22 mouse cellular contexts compared by ENCODE assay signal in genomic region chr14:23357529-23358278, GRCm38 (mm10).
DNase-seq lines count a peak whose midpoint lies in the region; ATAC-seq lines count a peak whose summit lies in the region.
"Had no signal": no experiment of that assay in that cellular context is flagged by ENCODE, and none has a peak within 500 bp of the region (broad histone marks: within the 10 kb centered on the region; RNA-seq: fewer than 3 reads in every experiment).

No protein-coding gene starts in this region.

- H3K9ac ChIP-seq in embryonic facial prominence, embryonic 14.5 days (ENCODE audit: low read depth, low read length), result no peak overlapping the region
- H3K9ac ChIP-seq in limb, embryonic 12.5 days (replicated peaks), result no peak overlapping the region
- H3K9ac ChIP-seq in limb, embryonic 13.5 days, result no peak overlapping the region
- H3K9ac ChIP-seq: embryonic facial prominence, embryonic 15.5 days; forebrain, postnatal 0 days; hindbrain, embryonic 12.5 days; hindbrain, embryonic 15.5 days had no signal

- peak; percentile 47 for DNase-seq in embryonic facial prominence, embryonic 14.5 days (ENCODE audit: low spot score)
- no peak for DNase-seq in embryonic facial prominence, embryonic 10.5 days (ENCODE audit: low spot score)
- no peak for DNase-seq in limb, embryonic 10.5 days (ENCODE audit: low spot score)
- no peak for DNase-seq in thymus, postnatal 25 days
- DNase-seq: adrenal gland, adult 8-10 months; adrenal gland, postnatal 25 days; cerebellum, adult 11-12 months; cerebellum, adult 8-10 months; cerebellum, postnatal 10 days; cerebellum, postnatal 36 days; embryo, embryonic 11 days; forebrain, postnatal 0 days; gastrocnemius, postnatal 25 days; heart, adult 2 months had no signal

- no peaks in the 10 kb centered on the region for H3K9me3 ChIP-seq in embryonic facial prominence, embryonic 14.5 days (ENCODE audit: control insufficient read depth, low read length)
- no peaks in the 10 kb centered on the region for H3K9me3 ChIP-seq in embryonic facial prominence, embryonic 10.5 days
- no peaks in the 10 kb centered on the region for H3K9me3 ChIP-seq in limb, embryonic 12.5 days
- no peaks in the 10 kb centered on the region for H3K9me3 ChIP-seq in limb, embryonic 10.5 days (replicated peaks)
- H3K9me3 ChIP-seq in limb, embryonic 13.5 days, result no peaks in the 10 kb centered on the region
- H3K9me3 ChIP-seq: embryonic facial prominence, embryonic 15.5 days; hindbrain, embryonic 12.5 days; hindbrain, embryonic 15.5 days had no signal

- H3K4me1 ChIP-seq in embryonic facial prominence, embryonic 14.5 days (ENCODE audit: control insufficient read depth, insufficient read depth, low read length), result no peaks in the 10 kb centered on the region
- H3K4me1 ChIP-seq in embryonic facial prominence, embryonic 10.5 days, result peaks cover 4% of the 10 kb centered on the region; the same call in 1 of the 2 replicates
- H3K4me1 ChIP-seq in limb, embryonic 12.5 days (replicated peaks), result peaks cover 11% of the 10 kb centered on the region
- peaks cover 8% of the 10 kb centered on the region for H3K4me1 ChIP-seq in limb, embryonic 10.5 days
- peaks cover 26% of the 10 kb centered on the region for H3K4me1 ChIP-seq in limb, embryonic 13.5 days
- H3K4me1 ChIP-seq: hindbrain, embryonic 15.5 days had no signal

- H3K4me2 ChIP-seq in embryonic facial prominence, embryonic 14.5 days (ENCODE audit: low read depth, low read length), result no peak overlapping the region
- no peak overlapping the region for H3K4me2 ChIP-seq in limb, embryonic 12.5 days
- H3K4me2 ChIP-seq in limb, embryonic 13.5 days (replicated peaks), result no peak overlapping the region
- H3K4me2 ChIP-seq: embryonic facial prominence, embryonic 15.5 days; heart, embryonic 11.5 days; hindbrain, embryonic 12.5 days; hindbrain, embryonic 15.5 days had no signal

- no peak for ATAC-seq in embryonic facial prominence, embryonic 14.5 days (ENCODE audit: low read depth)
- peak; percentile 56; the same call in 1 of the 2 replicates for ATAC-seq in limb, embryonic 12.5 days (ENCODE audit: insufficient number of reproducible peaks, insufficient read depth, low FRiP score, low TSS enrichment, low read depth)
- ATAC-seq in limb, embryonic 13.5 days (ENCODE audit: low FRiP score, low read depth), result peak; percentile 72; the same call in 1 of the 2 replicates
- ATAC-seq: activated CD4-positive, CD25-positive, alpha-beta regulatory T cell, adult 4 months; forebrain, embryonic 14.5 days; forebrain, postnatal 0 days had no signal

- no peak overlapping the region for H3K27ac ChIP-seq in embryonic facial prominence, embryonic 14.5 days (replicated peaks; ENCODE audit: low read depth, low read length)
- H3K27ac ChIP-seq in embryonic facial prominence, embryonic 10.5 days (replicated peaks), result no peak overlapping the region
- peak overlapping the region; percentile 60 for H3K27ac ChIP-seq in limb, embryonic 12.5 days
- no peak overlapping the region for H3K27ac ChIP-seq in limb, embryonic 10.5 days
- H3K27ac ChIP-seq in limb, embryonic 13.5 days, result peak overlapping the region; percentile 44; the same call in 1 of the 2 replicates
- H3K27ac ChIP-seq: embryonic facial prominence, embryonic 15.5 days; heart, adult 2 months; hindbrain, embryonic 12.5 days; hindbrain, embryonic 15.5 days had no signal

- H3K36me3 ChIP-seq in embryonic facial prominence, embryonic 14.5 days (ENCODE audit: control insufficient read depth, insufficient read depth, low read length), result no peaks in the 10 kb centered on the region
- H3K36me3 ChIP-seq in embryonic facial prominence, embryonic 10.5 days (replicated peaks), result no peaks in the 10 kb centered on the region
- H3K36me3 ChIP-seq in limb, embryonic 12.5 days, result no peaks in the 10 kb centered on the region
- no peaks in the 10 kb centered on the region for H3K36me3 ChIP-seq in limb, embryonic 10.5 days
- H3K36me3 ChIP-seq in limb, embryonic 13.5 days, result no peaks in the 10 kb centered on the region
- H3K36me3 ChIP-seq: embryonic facial prominence, embryonic 15.5 days; hindbrain, embryonic 12.5 days; hindbrain, embryonic 15.5 days had no signal

- WGBS in embryonic facial prominence, embryonic 14.5 days, result 71% methylated on average over 8 of the region's 8 CpGs
- WGBS in embryonic facial prominence, embryonic 10.5 days, result 91% methylated on average over 8 of the region's 8 CpGs
- WGBS in limb, embryonic 12.5 days, result 50% methylated on average over 8 of the region's 8 CpGs
- 92% methylated on average over 8 of the region's 8 CpGs for WGBS in limb, embryonic 10.5 days
- 36% methylated on average over 8 of the region's 8 CpGs for WGBS in limb, embryonic 13.5 days

- H3K27me3 ChIP-seq in embryonic facial prominence, embryonic 14.5 days (replicated peaks; ENCODE audit: control insufficient read depth, insufficient read depth, low read length), result no peaks in the 10 kb centered on the region
- peaks cover 13% of the 10 kb centered on the region; the same call in 1 of the 2 replicates for H3K27me3 ChIP-seq in embryonic facial prominence, embryonic 10.5 days (replicated peaks; ENCODE audit: low read depth, poor library complexity, severe bottlenecking)
- 0 out of 2 replicates have a peak, but pooled peaks cover 3% of the 10 kb centered on the region for H3K27me3 ChIP-seq in limb, embryonic 12.5 days
- peaks cover 20% of the 10 kb centered on the region; the same call in 1 of the 2 replicates for H3K27me3 ChIP-seq in limb, embryonic 10.5 days (ENCODE audit: low read depth, poor library complexity, severe bottlenecking)
- H3K27me3 ChIP-seq in limb, embryonic 13.5 days, result no peaks in the 10 kb centered on the region
- H3K27me3 ChIP-seq: embryonic facial prominence, embryonic 15.5 days; hindbrain, embryonic 12.5 days; hindbrain, embryonic 15.5 days had no signal

- H3K4me3 ChIP-seq in embryonic facial prominence, embryonic 14.5 days (ENCODE audit: low read depth, low read length), result no peak overlapping the region
- H3K4me3 ChIP-seq in embryonic facial prominence, embryonic 10.5 days, result no peak overlapping the region
- H3K4me3 ChIP-seq in limb, embryonic 12.5 days (replicated peaks), result no peak overlapping the region
- no peak overlapping the region for H3K4me3 ChIP-seq in limb, embryonic 10.5 days
- H3K4me3 ChIP-seq in limb, embryonic 13.5 days, result no peak overlapping the region
- H3K4me3 ChIP-seq: embryonic facial prominence, embryonic 15.5 days; heart, adult 2 months; hindbrain, embryonic 12.5 days; hindbrain, embryonic 15.5 days had no signal

Comparison
In these comparisons a context has a peak if more than half of its experiments do, and no peak if none do; other contexts are left out.
1. H3K27ac ChIP-seq: peak in limb, embryonic 12.5 days (single experiment) and limb, embryonic 13.5 days (single experiment); none in embryonic facial prominence, embryonic 14.5 days (single experiment), embryonic facial prominence, embryonic 10.5 days (single experiment) and limb, embryonic 10.5 days (single experiment).